Mouse (Mus musculus) G1E (cell line): ENCODE results near the gene Lepr.

ENCODE experiments used
- CTCF ChIP-seq: IDR thresholded peaks from 2 replicates; pipeline ENCODE4 v1.5.1; 2012; ENCODE audit warnings: low read depth, low read length, inconsistent platforms, mixed read lengths
- GATA1 ChIP-seq: IDR thresholded peaks from 2 replicates; pipeline ENCODE4 v1.6.1; 2012; ENCODE audit warnings: borderline replicate concordance, low read length, inconsistent platforms, mixed read lengths
- POLR2AphosphoS5 ChIP-seq: IDR thresholded peaks from 2 replicates; pipeline ENCODE4 v1.6.1; 2012; ENCODE audit warnings: low read depth, low read length, inconsistent platforms; ENCODE audit not compliant: insufficient replicate concordance
- TAL1 ChIP-seq: conservative IDR thresholded peaks from 2 replicates; pipeline ENCODE4 v1.6.1; 2012; ENCODE audit warnings: low read depth, low read length, inconsistent platforms, mixed read lengths

DNA sequence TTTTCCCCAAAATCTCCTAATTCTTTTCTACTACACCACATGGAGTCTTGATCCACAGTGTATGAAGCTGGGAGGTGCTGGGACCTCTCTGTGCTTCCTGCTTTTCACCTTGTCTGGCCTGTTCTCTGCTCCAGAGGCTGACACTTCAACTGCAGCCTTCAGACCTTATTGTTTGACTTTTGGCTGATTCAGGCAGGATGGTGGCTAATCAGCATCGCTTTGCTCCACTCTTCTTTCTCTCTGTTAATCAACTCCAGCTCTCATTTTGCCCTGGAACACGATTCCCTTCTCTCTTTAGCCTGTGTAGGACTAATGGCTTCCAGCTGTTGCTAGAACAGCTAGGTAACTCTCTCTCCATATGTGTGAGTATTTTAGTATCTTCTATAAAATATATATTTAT is 10.0 kb upstream of the Lepr start:
- TF ChIP-seq CTCF, result no peak
- TF ChIP-seq POLR2AphosphoS5, result no peak
- TF ChIP-seq TAL1, result no peak
- TF ChIP-seq GATA1, result no peak
